Mouse (Mus musculus) lung, embryonic 16.5 days (tissue): ENCODE measurements around the gene Apol7e. TPM values are rescaled to one million over a fixed set of nuclear protein-coding genes. Genes with fewer than 3 reads are reported as not detected.
A peak's percentile ranks its signal among the peaks of the same experiment; 100 is the strongest.
"Not testable (repeated sequence)": the region's sequence is repeated elsewhere in the genome, so short reads cannot be mapped to it uniquely, and the experiment has no call there.

Experiments
- ATAC-seq: fragments of 200-750 bp; cut with Nextera tagmentation; 2 replicates; pipeline ENCODE4 v1.8.0; 2017; ENCODE audit warnings: low read depth, mild to moderate bottlenecking, moderate library complexity
- H3K27ac ChIP-seq: fragments of 300-500 bp; sonication (generic); 2 replicates; pipeline ENCODE4 v1.5.1; 2014; ENCODE audit warnings: mild to moderate bottlenecking, control low read depth, low read length
- H3K27me3 ChIP-seq: fragments of 300-500 bp; sonication (generic); 2 replicates; pipeline ENCODE4 v1.6.1; 2014; ENCODE audit warnings: low read depth, low read length, mixed read lengths; ENCODE audit not compliant: control insufficient read depth, insufficient read depth
- H3K36me3 ChIP-seq: fragments of 300-500 bp; sonication (generic); 2 replicates; pipeline ENCODE4 v1.6.1; 2014; ENCODE audit warnings: low read length; ENCODE audit not compliant: control insufficient read depth, insufficient read depth
- H3K4me1 ChIP-seq: fragments of 300-500 bp; sonication (generic); replicated peaks from 2 replicates; pipeline ENCODE4 v1.6.1; 2014; ENCODE audit warnings: low read length, mixed read lengths; ENCODE audit not compliant: control insufficient read depth, insufficient read depth
- H3K4me2 ChIP-seq: fragments of 300-500 bp; sonication (generic); 2 replicates; pipeline ENCODE4 v1.6.1; 2014; ENCODE audit warnings: low read depth, low read length, control low read depth
- H3K4me3 ChIP-seq: fragments of 300-500 bp; sonication (generic); 2 replicates; pipeline ENCODE4 v1.5.1; 2014; ENCODE audit warnings: mild to moderate bottlenecking, low read length, control low read depth
- H3K9ac ChIP-seq: fragments of 300-500 bp; sonication (generic); 2 replicates; pipeline ENCODE4 v1.6.1; 2014; ENCODE audit warnings: low read length, control low read depth
- H3K9me3 ChIP-seq: fragments of 300-500 bp; sonication (generic); 2 replicates; pipeline ENCODE4 v1.6.1; 2016; ENCODE audit warnings: low read length; ENCODE audit not compliant: control insufficient read depth
- WGBS: fragments of 180-500 bp; shearing (Covaris S2); extraction: QIAGEN DNeasy Blood & Tissue Kit; methylation state at CpG from one replicate; pipeline ENCODE4 v1.1.7; 2014; 5-methylcytosine and 5-hydroxymethylcytosine counted together
- polyA plus RNA-seq: library from polyadenylated mRNA; unstranded; fragments of >200 nt; fragmentation: Nextera tagmentation; extraction: Ambion mirVana; gene quantifications from 2 replicates; pipeline ENCODE4 v1.2.1, GENCODE M21; 2015

Apol7e gene
- polyA plus RNA-seq, 1 experiment from 2014 or later: not detected

DNA sequence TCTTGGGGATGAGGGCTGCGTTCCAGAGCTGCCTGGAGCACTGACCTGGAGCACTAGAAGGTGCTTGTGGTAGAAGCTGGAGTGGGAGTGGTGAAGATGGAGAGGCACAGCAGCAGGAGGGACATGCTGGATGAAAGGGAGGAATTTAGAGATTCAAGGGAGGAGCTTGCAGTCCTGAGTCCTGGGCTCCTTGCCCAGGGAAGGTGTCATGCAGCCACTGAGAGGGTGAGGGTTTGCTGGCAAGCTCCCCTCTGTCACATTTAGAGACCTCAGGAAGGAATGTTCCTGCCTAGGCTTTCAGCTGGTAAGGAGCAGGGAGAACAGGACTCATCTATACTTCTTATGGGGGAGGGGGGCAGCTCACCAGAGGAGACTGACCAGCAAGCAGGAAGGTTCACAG is 10.3 kb downstream of the Apol7e start:
- peak; percentile 60; the same call in 1 of the 2 replicates for ATAC-seq
- not testable (repeated sequence) for H3K9ac ChIP-seq, H3K4me3 ChIP-seq, H3K27me3 ChIP-seq, H3K27ac ChIP-seq, H3K36me3 ChIP-seq, H3K9me3 ChIP-seq, H3K4me1 ChIP-seq, H3K4me2 ChIP-seq
- WGBS: no CpG with 5 or more reads among the region's 1 CpGs

DNA sequence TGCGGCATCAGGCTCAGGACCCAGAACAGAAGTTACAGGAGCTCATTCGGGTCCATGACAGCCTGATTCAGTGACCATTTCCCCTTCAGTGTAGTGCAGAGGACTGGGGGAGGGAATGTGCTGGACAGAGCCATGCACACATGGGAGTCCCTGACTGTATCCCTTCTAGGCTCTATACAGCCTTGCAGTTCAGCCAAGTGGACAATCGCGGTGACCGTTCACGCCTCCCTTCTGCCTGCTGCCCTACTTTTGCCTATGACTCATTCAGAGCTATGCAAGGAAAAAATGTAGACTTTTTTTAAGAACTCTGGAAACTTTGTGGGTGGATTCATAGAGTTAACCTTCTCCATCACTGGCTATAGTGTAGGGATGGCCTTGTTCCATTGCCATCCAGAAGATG is 19.6 kb downstream of the Apol7e start:
- not testable (repeated sequence) for ATAC-seq, H3K36me3 ChIP-seq, H3K4me1 ChIP-seq, H3K27me3 ChIP-seq, H3K9me3 ChIP-seq, H3K27ac ChIP-seq, H3K9ac ChIP-seq, H3K4me3 ChIP-seq, H3K4me2 ChIP-seq
- WGBS: 53% methylated on average over 2 of the region's 6 CpGs

DNA sequence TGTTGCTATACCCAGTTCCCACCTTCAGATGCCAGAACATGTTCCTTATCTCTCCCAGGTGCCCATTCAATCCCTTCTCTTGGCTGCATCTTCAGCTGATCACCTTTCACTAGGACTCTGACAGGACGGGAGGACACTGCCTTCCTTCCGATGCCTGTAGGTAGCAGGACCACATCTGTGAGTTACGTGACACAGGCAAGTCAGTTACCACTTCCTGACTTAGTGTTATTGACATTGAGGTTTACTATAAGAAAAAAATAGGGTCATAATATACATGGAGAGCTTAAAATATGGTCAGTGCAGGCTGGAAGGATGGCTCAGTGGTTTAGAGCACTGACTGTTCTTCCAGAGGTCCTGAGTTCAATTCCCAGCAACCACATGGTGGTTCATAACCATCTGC is 22.9 kb downstream of the Apol7e start:
- not testable (repeated sequence) for H3K4me1 ChIP-seq, H3K9ac ChIP-seq, H3K27me3 ChIP-seq, H3K4me3 ChIP-seq, ATAC-seq, H3K4me2 ChIP-seq, H3K36me3 ChIP-seq, H3K27ac ChIP-seq, H3K9me3 ChIP-seq
- no CpG with 5 or more reads among the region's 3 CpGs for WGBS

DNA sequence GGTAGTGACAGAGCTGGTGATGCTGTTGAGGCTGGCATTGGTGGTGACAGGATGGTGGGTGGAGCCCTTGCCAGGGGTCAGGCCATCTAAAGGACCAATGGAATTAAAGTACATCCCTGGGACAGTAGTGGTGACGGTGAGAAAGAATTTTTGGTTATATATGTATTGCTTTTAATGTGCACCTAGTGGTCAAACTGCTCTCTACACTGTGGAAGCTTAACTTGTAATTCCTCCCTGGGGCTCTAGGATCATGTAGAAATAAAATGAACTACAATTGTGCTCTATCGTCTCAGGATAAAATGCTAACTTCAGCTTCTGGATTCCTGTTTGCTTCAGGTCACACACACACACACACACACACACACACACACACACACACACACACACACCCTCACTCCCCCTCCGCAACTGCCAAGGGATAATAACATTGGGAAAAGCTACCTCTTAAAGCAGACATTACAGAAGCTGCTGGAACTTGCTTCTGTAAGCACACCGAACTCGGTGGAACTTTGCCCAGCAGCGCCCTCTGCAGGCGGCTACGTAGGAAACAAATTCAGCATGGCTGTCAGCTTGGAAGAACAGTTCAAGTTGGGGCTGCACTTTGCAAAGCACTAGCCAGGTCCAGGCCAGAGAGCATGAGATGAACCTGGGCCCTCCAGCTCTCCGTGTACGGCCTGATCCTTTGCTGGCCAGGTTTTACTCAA is 25.7 kb downstream of the Apol7e start:
- not testable (repeated sequence) for H3K4me1 ChIP-seq, H3K27ac ChIP-seq, H3K4me2 ChIP-seq, ATAC-seq, H3K9ac ChIP-seq, H3K36me3 ChIP-seq, H3K9me3 ChIP-seq, H3K4me3 ChIP-seq, H3K27me3 ChIP-seq
- WGBS: 26% methylated on average over 2 of the region's 10 CpGs

DNA sequence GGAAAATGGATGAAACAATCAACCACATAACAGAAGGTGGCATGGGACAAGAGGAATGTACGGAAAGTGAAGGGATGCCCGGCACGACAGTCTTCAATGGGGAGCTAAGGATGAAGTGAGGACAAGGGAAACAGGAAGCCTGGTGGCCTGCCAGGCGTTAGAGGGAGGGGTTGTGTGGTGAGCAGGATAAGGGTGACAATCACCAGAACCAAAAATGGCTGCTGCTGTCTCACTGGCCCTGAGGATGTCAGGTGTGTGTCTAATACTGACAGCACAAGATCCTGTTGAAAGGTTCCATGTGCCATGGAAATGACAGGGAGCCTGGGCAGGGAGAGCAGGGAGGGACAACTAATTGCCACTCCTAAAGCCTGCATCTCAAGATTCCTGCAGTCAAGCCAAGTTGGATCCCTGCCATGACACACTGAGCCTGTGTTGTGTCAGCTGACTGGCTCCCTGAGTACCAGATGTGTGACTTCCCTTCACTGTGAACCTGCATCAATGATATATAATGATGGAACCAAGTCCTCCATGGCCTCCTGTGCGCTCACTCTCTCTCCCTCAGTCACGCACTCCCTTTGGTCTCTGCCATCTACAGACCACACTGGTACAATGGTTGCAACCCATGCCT is 26.9 kb downstream of the Apol7e start:
- H3K9ac ChIP-seq, H3K27me3 ChIP-seq, H3K27ac ChIP-seq, H3K4me2 ChIP-seq, H3K36me3 ChIP-seq, H3K4me1 ChIP-seq, ATAC-seq, H3K4me3 ChIP-seq, H3K9me3 ChIP-seq: not testable (repeated sequence)
- 46% methylated on average over 5 of the region's 6 CpGs for WGBS

DNA sequence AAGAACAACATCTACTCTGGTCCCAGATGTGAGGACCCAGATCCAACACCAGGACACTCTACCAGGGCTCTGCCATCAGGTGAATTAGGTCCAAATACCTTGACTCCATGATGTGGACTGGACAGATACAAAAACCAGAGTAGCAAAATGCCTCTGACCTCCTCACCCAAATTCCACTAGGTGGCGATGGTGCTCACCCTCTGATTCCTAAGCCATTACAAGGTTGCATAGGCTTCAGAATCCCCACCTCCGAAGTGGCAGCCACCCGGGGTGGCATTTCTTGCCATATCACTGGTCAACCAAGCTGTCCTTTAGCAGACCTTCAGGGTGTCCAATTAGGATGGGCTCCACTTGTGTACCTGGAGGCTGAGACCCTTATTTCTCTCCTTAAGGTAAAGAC is 28.5 kb downstream of the Apol7e start:
- not testable (repeated sequence) for H3K9ac ChIP-seq, H3K27me3 ChIP-seq, H3K4me2 ChIP-seq, H3K4me1 ChIP-seq, H3K9me3 ChIP-seq, H3K27ac ChIP-seq, H3K36me3 ChIP-seq, H3K4me3 ChIP-seq
- WGBS: 0% methylated on average over 2 of the region's 3 CpGs
- peak; percentile 23; the same call in 1 of the 2 replicates for ATAC-seq

DNA sequence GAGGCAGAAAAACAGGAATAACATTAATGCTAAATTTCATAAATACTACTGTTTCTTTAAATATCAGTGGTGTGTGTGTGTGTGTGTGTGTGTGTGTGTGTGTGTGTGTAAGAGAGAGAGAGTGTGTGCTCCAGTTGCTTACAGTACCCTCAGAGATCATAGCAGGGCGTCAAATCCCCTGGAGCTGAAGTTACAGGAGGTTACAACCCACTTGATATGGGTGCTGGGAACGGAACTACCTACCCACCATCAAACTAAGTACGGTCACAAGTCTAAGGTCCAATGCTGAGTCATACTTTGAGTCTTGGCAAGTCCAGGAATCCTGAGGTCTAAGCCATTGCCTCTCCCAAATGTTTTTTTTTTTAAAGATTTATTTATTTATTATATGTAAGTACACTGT is 29.1 kb downstream of the Apol7e start:
- not testable (repeated sequence) for H3K9ac ChIP-seq, H3K4me1 ChIP-seq, H3K4me3 ChIP-seq, ATAC-seq, H3K36me3 ChIP-seq, H3K27me3 ChIP-seq, H3K27ac ChIP-seq, H3K4me2 ChIP-seq, H3K9me3 ChIP-seq
- WGBS: 74% methylated on average over 3 of the region's 3 CpGs

DNA sequence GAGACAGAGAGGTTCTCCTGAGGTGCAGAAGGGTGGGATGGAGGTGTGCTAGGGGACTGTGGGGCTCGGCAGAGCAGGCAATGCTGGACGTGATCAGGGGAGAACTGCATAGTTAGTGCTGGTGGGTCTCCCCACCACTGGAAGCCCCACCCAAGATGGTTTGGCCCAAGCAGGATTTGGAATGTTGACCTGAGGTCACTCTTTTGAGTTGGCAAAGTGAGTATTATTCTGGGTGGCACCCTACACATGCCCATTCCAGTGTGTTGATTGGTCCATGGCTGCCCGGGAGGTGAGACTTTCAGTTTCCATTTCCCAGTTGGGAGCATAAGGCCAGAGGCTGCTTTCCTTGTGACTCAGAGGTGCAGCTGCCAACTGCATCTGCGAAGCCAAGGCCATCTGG is 30.1 kb downstream of the Apol7e start, which contains the start of gene Apol9b:
Apol9b (plus strand) TSS at position 301 of the 400 bp plus-strand sequence.
- not testable (repeated sequence) for ATAC-seq
- WGBS: 71% methylated on average over 1 of the region's 4 CpGs

DNA sequence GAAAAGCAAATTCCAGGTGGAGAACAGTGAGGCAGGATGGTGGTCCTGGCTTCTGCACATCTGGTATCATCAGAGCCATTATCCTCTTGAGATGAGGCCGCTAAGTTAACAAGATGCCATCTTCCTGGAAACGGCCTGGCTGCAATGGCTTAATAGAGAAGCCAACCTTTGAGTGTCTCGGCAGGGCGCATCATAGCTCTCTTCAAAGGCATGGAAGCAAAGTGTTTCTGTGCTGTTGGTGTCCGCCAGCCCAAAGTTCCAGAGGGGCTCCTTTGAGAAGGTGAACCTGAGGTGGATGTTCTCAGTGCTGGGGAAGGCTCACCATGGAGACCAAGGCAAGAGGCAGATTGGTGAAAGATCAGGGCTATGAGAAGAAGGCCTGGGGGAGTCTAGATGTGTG is 32.9 kb downstream of the Apol7e start:
- no peak for ATAC-seq
- no peak overlapping the region for H3K27ac ChIP-seq
- H3K4me2 ChIP-seq: no peak overlapping the region
- 87% methylated on average over 5 of the region's 5 CpGs for WGBS
- no peak overlapping the region for H3K4me3 ChIP-seq
- no peaks in the 10 kb centered on the region for H3K27me3 ChIP-seq
- H3K9ac ChIP-seq: no peak overlapping the region
- H3K36me3 ChIP-seq: no peaks in the 10 kb centered on the region
- H3K9me3 ChIP-seq: no peaks in the 10 kb centered on the region
- H3K4me1 ChIP-seq: no peaks in the 10 kb centered on the region

More for the DNA sequence above, 30.1 kb downstream of the Apol7e start, which contains the start of gene Apol9b:
- H3K4me1 ChIP-seq, H3K4me2 ChIP-seq, H3K27me3 ChIP-seq, H3K9me3 ChIP-seq, H3K9ac ChIP-seq, H3K27ac ChIP-seq, H3K4me3 ChIP-seq, H3K36me3 ChIP-seq: not testable (repeated sequence)
